1 mouse cellular context compared by ENCODE assay signal in the genomic region with DNA sequence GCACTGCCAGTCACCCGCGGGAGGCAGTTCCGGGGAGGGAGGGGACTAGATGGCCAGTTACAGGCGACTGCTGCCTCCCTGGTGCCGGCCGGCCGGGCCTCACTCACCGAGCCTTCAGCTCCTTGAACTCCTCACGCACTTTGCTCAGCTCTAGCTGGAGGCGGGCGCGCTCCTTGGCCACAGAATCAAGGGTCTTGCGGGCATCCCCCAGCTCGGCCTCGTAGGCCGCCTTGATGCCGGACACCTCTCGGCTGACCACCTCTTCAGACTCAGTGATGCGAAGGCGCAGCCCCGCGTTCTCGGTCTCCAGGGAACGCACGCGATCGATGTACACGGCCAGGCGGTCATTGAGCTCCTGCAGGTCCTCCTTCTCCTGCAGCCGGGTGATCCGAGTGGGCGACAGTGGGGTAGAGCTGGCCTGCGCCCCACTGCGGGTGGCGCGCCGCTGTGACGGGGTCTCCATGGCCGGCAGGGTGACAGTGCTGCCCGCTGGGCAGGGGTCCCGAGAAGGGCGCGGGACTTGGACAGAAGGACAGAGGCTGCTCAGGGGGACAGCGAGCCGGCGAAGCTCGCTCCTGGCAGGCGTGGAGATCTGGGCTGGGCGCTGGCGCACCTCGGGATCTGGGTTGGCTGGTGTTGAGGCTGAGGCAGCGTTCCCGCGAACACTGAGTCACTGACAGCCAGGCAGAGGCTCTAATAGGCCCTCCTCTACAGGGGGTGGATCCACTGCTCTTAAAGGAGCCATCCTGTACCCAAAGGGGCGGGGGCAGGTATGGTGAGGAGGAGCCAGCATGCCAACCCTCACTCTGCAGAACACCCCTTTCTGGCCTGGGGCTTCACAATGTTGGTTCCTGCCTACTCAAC.
A peak's percentile ranks its signal among the peaks of the same experiment; 100 is the strongest.
TF ChIP-seq lines count a peak whose summit lies in the region.

No protein-coding gene starts in this region.

TF ChIP-seq in CH12.LX, 34 proteins besides CTCF, POLR2A, EP300 and RAD21:
- peak; percentile 80 for TF ChIP-seq ZMIZ1 (IDR thresholded peaks at IDR 0.05; ENCODE audit: low read depth, low read length)
- TF ChIP-seq TBP (conservative IDR thresholded peaks at IDR 0.05; ENCODE audit: low read depth, low read length), result peak; percentile 90
- peak; percentile 73 for TF ChIP-seq SIN3A (IDR thresholded peaks at IDR 0.05; ENCODE audit: low read length)
- 0 out of 2 replicates have a peak, but pooled peaks have one; percentile 21 for TF ChIP-seq KAT2A (IDR thresholded peaks at IDR 0.05; ENCODE audit: insufficient replicate concordance, low read length)
- peak; percentile 46; the same call in 1 of the 2 replicates for TF ChIP-seq TCF12 (IDR thresholded peaks at IDR 0.05; ENCODE audit: low read depth, low read length)
- TF ChIP-seq MXI1 (IDR thresholded peaks at IDR 0.05; ENCODE audit: low read depth, low read length), result peak; percentile 48; the same call in 1 of the 2 replicates
- TF ChIP-seq MAX (IDR thresholded peaks at IDR 0.05; ENCODE audit: low read length), result peak; percentile 58
- TF ChIP-seq IRF4 (IDR thresholded peaks at IDR 0.05; ENCODE audit: low read depth, low read length), result no peak
- peak; percentile 32 for TF ChIP-seq HCFC1 (IDR thresholded peaks at IDR 0.05; ENCODE audit: low read depth, low read length)
- TF ChIP-seq MAZ (IDR thresholded peaks at IDR 0.05; ENCODE audit: low read depth, low read length), result peak; percentile 93
- TF ChIP-seq GABPA (IDR thresholded peaks at IDR 0.05; ENCODE audit: insufficient replicate concordance, low read depth, low read length), result no peak
- TF ChIP-seq MYC (IDR thresholded peaks at IDR 0.05; ENCODE audit: low read depth, low read length), result no peak
- peak; percentile 72; the same call in 1 of the 2 replicates for TF ChIP-seq NELFE (IDR thresholded peaks at IDR 0.05; ENCODE audit: low read depth, low read length)
TF ChIP-seq in CH12.LX: peak in this region for 10.
